In the genomic region with DNA sequence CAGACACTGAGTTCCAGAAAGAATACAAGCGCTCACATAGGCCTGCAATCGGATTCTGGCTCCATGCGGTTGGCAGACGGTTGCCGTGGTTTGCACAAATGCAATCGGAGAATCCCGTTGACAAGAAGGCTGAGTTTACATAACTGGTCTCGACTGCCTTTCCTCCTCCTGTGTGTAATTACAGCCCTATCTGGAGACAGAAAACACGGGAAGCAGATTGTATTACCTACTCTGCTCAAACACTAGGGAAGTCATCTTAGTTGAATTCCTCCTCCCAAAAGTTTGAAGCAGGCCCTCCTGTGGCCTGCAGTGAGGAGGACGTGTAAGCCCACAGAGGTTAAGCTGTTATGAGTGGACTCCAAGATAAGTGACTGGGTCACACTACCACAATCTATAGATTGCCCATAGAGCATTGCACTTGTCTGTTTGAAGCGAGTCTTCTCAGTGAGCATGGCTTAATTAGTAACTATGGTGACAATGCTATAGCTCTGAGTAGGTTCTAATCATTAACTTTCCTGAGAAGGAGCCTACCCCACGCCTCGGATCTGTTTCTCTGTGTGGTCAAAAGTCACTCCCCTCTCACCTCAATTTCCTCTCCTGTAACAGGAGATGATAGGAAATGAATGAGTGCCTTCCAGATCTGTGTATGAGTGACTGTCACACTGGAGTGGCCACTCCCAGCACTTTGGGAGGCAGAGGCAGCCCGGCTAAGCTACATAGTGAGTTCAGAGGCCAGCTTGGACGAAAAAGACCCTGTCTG, we compare ENCODE assay signal across 10 mouse cellular contexts. TPM values are rescaled to one million over a fixed set of nuclear protein-coding genes. Genes with fewer than 3 reads are reported as not detected.
DNase-seq lines count a peak whose midpoint lies in the region; ATAC-seq and TF ChIP-seq lines count a peak whose summit lies in the region.
"Had no signal": no experiment of that assay in that cellular context is flagged by ENCODE, and none has a peak within 500 bp of the region (broad histone marks: within the 10 kb centered on the region; RNA-seq: fewer than 3 reads in every experiment).

No protein-coding gene starts in this region.

- peak; percentile 30 for DNase-seq in midbrain, embryonic 10.5 days (ENCODE audit: low spot score)
- DNase-seq in midbrain, postnatal 0 days (ENCODE audit: low spot score): no peak
- DNase-seq in liver, adult 2 months (ENCODE audit: extremely low read depth, low read depth, low spot score): peak; percentile 58
- peak; percentile 88 for DNase-seq in yolk sac, embryonic 10.5 days (ENCODE audit: low spot score)
- DNase-seq in urinary bladder, postnatal 14 days (ENCODE audit: low spot score): no peak
- DNase-seq in cerebellum, adult 2 months: no peak
- DNase-seq in natural killer cell, adult 2 months (ENCODE audit: low spot score in 2 of 2): no peak
- DNase-seq: cerebellum, postnatal 36 days; lung, postnatal 14 days had no signal

- peaks cover 40% of the 10 kb centered on the region for H3K4me1 ChIP-seq in midbrain, embryonic 10.5 days
- peaks cover 6% of the 10 kb centered on the region; the same call in 1 of the 2 replicates for H3K4me1 ChIP-seq in midbrain, postnatal 0 days (ENCODE audit: insufficient read depth, low read length)
- H3K4me1 ChIP-seq in intestine, postnatal 0 days (replicated peaks; ENCODE audit: control insufficient read depth, insufficient read depth, low read length): peaks cover 7% of the 10 kb centered on the region; the same call in 1 of the 2 replicates
- H3K4me1 ChIP-seq in liver, adult 2 months (ENCODE audit: control insufficient read depth, insufficient read depth, low read length): peaks cover 9% of the 10 kb centered on the region
- H3K4me1 ChIP-seq in cerebellum, adult 2 months (ENCODE audit: control insufficient read depth, insufficient read depth, low read length): peaks cover 4% of the 10 kb centered on the region; the same call in 1 of the 2 replicates

- H3K4me2 ChIP-seq in midbrain, postnatal 0 days (ENCODE audit: low read depth, low read length, poor library complexity, severe bottlenecking): no peak overlapping the region
- peak overlapping the region; percentile 24; the same call in 1 of the 2 replicates for H3K4me2 ChIP-seq in intestine, postnatal 0 days (replicated peaks; ENCODE audit: low read depth)

- no peak overlapping the region for H3K9ac ChIP-seq in midbrain, postnatal 0 days (replicated peaks; ENCODE audit: low read length, poor library complexity, severe bottlenecking)
- no peak overlapping the region for H3K9ac ChIP-seq in intestine, postnatal 0 days (ENCODE audit: low read depth, low read length)
- H3K9ac ChIP-seq in liver, adult 2 months (ENCODE audit: low read depth, low read length): no peak overlapping the region

- no peak overlapping the region for H3K4me3 ChIP-seq in midbrain, embryonic 10.5 days
- no peak overlapping the region for H3K4me3 ChIP-seq in midbrain, postnatal 0 days (ENCODE audit: low read depth, low read length)
- no peak overlapping the region for H3K4me3 ChIP-seq in intestine, postnatal 0 days (ENCODE audit: low read depth, low read length)
- no peak overlapping the region for H3K4me3 ChIP-seq in liver, adult 2 months (ENCODE audit: insufficient read depth, low read depth, low read length)
- H3K4me3 ChIP-seq in cerebellum, adult 2 months (replicated peaks; ENCODE audit: insufficient read depth, low read depth, low read length): no peak overlapping the region

- WGBS in midbrain, embryonic 10.5 days: 70% methylated on average over 15 of the region's 15 CpGs
- WGBS in midbrain, postnatal 0 days: 71% methylated on average over 15 of the region's 15 CpGs
- WGBS in intestine, postnatal 0 days: 36% methylated on average over 15 of the region's 15 CpGs
- WGBS in liver, adult 2 months: 22% methylated on average over 15 of the region's 15 CpGs
- 71% methylated on average over 15 of the region's 15 CpGs for WGBS in cerebellum, adult 2 months

- no peaks in the 10 kb centered on the region for H3K36me3 ChIP-seq in midbrain, embryonic 10.5 days
- no peaks in the 10 kb centered on the region for H3K36me3 ChIP-seq in midbrain, postnatal 0 days (ENCODE audit: insufficient read depth, low read length)
- H3K36me3 ChIP-seq in intestine, postnatal 0 days (ENCODE audit: control insufficient read depth, insufficient read depth): no peaks in the 10 kb centered on the region
- no peaks in the 10 kb centered on the region for H3K36me3 ChIP-seq in liver, adult 2 months (ENCODE audit: control insufficient read depth, insufficient read depth, low read length)

- no peak for TF ChIP-seq CTCF in midbrain, postnatal 0 days (IDR thresholded peaks at IDR 0.05)
- TF ChIP-seq CTCF in intestine, postnatal 0 days (IDR thresholded peaks at IDR 0.05; ENCODE audit: low read depth): 0 out of 2 replicates have a peak, but pooled peaks have one; percentile 11
- no peak for TF ChIP-seq CTCF in liver, adult 2 months (IDR thresholded peaks at IDR 0.05; ENCODE audit: low read depth, low read length)
- TF ChIP-seq CTCF in cerebellum, adult 2 months (IDR thresholded peaks at IDR 0.05; ENCODE audit: borderline replicate concordance, insufficient read depth, low read depth, low read length): no peak

- 0 out of 2 replicates have a peak overlapping the region, but pooled peaks have one; percentile 10 for H3K27ac ChIP-seq in midbrain, embryonic 10.5 days (replicated peaks)
- H3K27ac ChIP-seq in midbrain, postnatal 0 days (ENCODE audit: low read depth, low read length): no peak overlapping the region
- peak overlapping the region; percentile 63 for H3K27ac ChIP-seq in intestine, postnatal 0 days (ENCODE audit: low read depth, low read length)
- H3K27ac ChIP-seq in liver, adult 2 months (replicated peaks; ENCODE audit: insufficient read depth, low read depth, low read length): no peak overlapping the region
- H3K27ac ChIP-seq in cerebellum, adult 2 months (ENCODE audit: insufficient read depth, low read length): no peak overlapping the region

- no peak for TF ChIP-seq POLR2A in liver, adult 2 months (IDR thresholded peaks at IDR 0.05; ENCODE audit: extremely low read depth, insufficient read depth, low read length)
- TF ChIP-seq POLR2A in cerebellum, adult 2 months (IDR thresholded peaks at IDR 0.05; ENCODE audit: borderline replicate concordance, insufficient read depth, low read length): no peak

- no peak for ATAC-seq in midbrain, postnatal 0 days (ENCODE audit: low FRiP score)
- ATAC-seq in intestine, postnatal 0 days: peak; percentile 90

- peaks cover 3% of the 10 kb centered on the region; the same call in 1 of the 2 replicates for H3K27me3 ChIP-seq in midbrain, embryonic 10.5 days (ENCODE audit: low read depth, poor library complexity, severe bottlenecking)
- no peaks in the 10 kb centered on the region for H3K27me3 ChIP-seq in midbrain, postnatal 0 days (ENCODE audit: insufficient read depth, low read length)
- no peaks in the 10 kb centered on the region for H3K27me3 ChIP-seq in intestine, postnatal 0 days (replicated peaks; ENCODE audit: control insufficient read depth, insufficient read depth, low read length)
- H3K27me3 ChIP-seq in liver, adult 2 months (ENCODE audit: control insufficient read depth, insufficient read depth, low read length): no peaks in the 10 kb centered on the region
- H3K27me3 ChIP-seq in cerebellum, adult 2 months (ENCODE audit: control insufficient read depth, insufficient read depth, low read length): no peaks in the 10 kb centered on the region

- H3K9me3 ChIP-seq in midbrain, embryonic 10.5 days (replicated peaks): no peaks in the 10 kb centered on the region
- no peaks in the 10 kb centered on the region for H3K9me3 ChIP-seq in midbrain, postnatal 0 days (ENCODE audit: low read length)
- H3K9me3 ChIP-seq in intestine, postnatal 0 days (ENCODE audit: control insufficient read depth): no peaks in the 10 kb centered on the region

- H3K79me2 ChIP-seq in liver, adult 2 months (ENCODE audit: control insufficient read depth, insufficient read depth, low read length): no peaks in the 10 kb centered on the region

RNA-seq across cellular contexts. Expression of a gene that starts 37.5 kb away (rescaled TPM):
- 7.5 and 7.7 TPM in 2 replicates for polyA plus RNA-seq in midbrain, embryonic 10.5 days (2016; fragmentation: Nextera tagmentation; extraction: Ambion mirVana)
- total RNA-seq in midbrain, postnatal 0 days (2014; rRNA removed): 10.1 and 10.8 TPM in 2 replicates
- polyA plus RNA-seq in midbrain, postnatal 0 days (2015; fragmentation: Nextera tagmentation; extraction: Ambion mirVana): 2.0 and 3.0 TPM in 2 replicates
- polyA plus RNA-seq in intestine, postnatal 0 days (2015; fragmentation: Nextera tagmentation; extraction: Ambion mirVana): 0.86 and 0.98 TPM in 2 replicates
- total RNA-seq in liver, adult 2 months (2014; rRNA removed): 1.3 and 1.5 TPM in 2 replicates
- polyA plus RNA-seq in liver, adult 2 months (2012; rRNA removed): 1.8 and 2.1 TPM in 2 replicates
- polyA plus RNA-seq in cerebellum, adult 2 months (2012; rRNA removed): 2.8 and 3.2 TPM in 2 replicates

Comparison
In these comparisons a context has a peak if more than half of its experiments do, and no peak if none do; other contexts are left out.
1. DNase-seq: peak in midbrain, embryonic 10.5 days (single experiment), liver, adult 2 months (single experiment) and yolk sac, embryonic 10.5 days (single experiment); none in midbrain, postnatal 0 days (single experiment), urinary bladder, postnatal 14 days (single experiment), cerebellum, adult 2 months (0 of 2) and natural killer cell, adult 2 months (0 of 2).
2. H3K27ac ChIP-seq: peak in midbrain, embryonic 10.5 days (single experiment) and intestine, postnatal 0 days (single experiment); none in midbrain, postnatal 0 days (single experiment), liver, adult 2 months (single experiment) and cerebellum, adult 2 months (single experiment).